Mouse (Mus musculus) E14TG2a.4 (cell line): Measurements from ENCODE around the gene Gm20388.
"Not testable (repeated sequence)": the region's sequence is repeated elsewhere in the genome, so short reads cannot be mapped to it uniquely, and the experiment has no call there.

ENCODE experiments used
- H3K27me3 ChIP-seq: 2 replicates; pipeline ENCODE4 v1.6.1; 2014; ENCODE audit warnings: low read length, control low read depth; ENCODE audit not compliant: insufficient read depth
- H3K36me3 ChIP-seq: 2 replicates; pipeline ENCODE4 v1.6.1; 2014; ENCODE audit warnings: low read length, control low read depth; ENCODE audit not compliant: insufficient read depth
- H3K4me1 ChIP-seq: replicated peaks from 2 replicates; pipeline ENCODE4 v1.6.1; 2014; ENCODE audit warnings: low read depth, low read length, control low read depth
- H3K4me3 ChIP-seq: replicated peaks from 2 replicates; pipeline ENCODE4 v1.5.1; 2014; ENCODE audit warnings: mild to moderate bottlenecking, low read length
- H3K9me3 ChIP-seq: 2 replicates; pipeline ENCODE4 v1.6.1; 2014; ENCODE audit warnings: low read length, control low read depth
- CTCF ChIP-seq: conservative IDR thresholded peaks from 2 replicates; pipeline ENCODE4 v1.5.1; 2014; ENCODE audit warnings: low read length
- NANOG ChIP-seq: IDR thresholded peaks from 2 replicates; pipeline ENCODE4 v1.6.1; 2014; ENCODE audit warnings: borderline replicate concordance, low read length, mixed read lengths
- POU5F1 ChIP-seq: IDR thresholded peaks from 2 replicates; pipeline ENCODE4 v1.6.1; 2014; ENCODE audit warnings: low read length, borderline replicate concordance

The Gm20388 gene

DNA sequence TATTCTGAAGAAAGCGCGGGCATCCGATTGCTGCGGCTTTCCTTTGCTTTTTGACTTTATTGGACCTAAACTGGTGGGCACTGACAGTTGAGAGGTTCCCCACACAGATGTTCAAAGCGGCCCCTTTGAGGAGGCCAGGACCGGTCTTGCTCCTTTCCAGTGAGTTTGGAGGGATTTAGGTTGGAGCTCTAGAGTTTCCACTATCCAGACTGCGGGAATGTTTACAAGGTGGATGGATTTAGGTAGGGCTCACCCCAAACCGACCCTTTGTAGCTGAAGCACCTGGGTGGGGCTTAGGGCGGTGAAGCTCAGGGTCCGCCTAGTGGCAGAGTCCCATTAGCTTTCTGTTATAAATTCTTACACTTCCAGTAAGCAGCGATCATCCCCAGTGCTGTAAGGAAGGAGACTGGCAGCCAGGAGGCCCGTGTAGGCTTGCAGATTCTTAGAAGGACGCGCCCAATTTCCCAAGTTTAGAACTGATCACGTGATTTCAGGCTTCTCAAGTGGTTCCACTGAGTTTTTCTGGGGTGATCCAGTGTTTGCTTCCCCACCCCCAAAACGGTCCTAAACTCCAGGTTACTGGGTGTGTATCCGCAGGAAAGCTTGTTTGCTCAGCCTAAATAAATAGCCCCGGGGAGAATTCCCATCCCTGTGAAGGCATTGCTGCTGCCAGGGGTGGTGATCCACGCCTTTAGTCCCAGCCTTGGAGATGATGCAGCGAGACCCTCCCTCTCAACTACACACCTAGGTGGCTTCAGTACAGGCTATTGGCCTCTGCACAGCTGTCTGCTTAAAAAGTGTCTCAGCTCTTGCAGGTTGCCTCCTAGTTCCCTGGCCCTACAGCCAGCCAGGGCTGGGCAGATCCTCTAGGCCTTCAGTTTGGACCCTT is 1680.8 kb downstream of the Gm20388 start:
- TF ChIP-seq POU5F1 (no peak), CTCF (peak; percentile 40), NANOG (no peak)
- no peaks in the 10 kb centered on the region for H3K9me3 ChIP-seq
- H3K4me3 ChIP-seq = peak overlapping the region; percentile 96

DNA sequence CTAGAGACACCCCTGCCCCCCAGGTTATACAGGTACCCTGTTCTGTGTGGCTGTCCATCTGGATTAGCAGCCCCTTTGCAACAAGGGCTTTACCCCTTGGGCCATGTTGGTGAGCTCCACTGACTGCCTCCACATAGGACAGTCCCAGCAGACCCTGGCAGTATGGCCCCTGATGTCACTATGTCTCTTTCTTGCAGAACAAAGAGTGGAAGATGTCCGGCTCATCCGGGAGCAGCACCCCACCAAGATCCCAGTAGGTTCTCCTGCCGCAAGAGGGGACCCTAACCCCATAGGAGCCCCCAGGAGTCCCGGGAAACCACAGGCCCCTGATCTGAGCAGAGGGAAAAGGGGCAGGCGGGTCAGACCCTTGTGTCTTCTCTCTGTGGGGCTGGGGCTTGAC is 1682.7 kb downstream of the Gm20388 start:
- H3K36me3 ChIP-seq = peaks cover 64% of the 10 kb centered on the region
- H3K4me1 ChIP-seq = peaks cover 67% of the 10 kb centered on the region
- no peaks in the 10 kb centered on the region for H3K27me3 ChIP-seq
- H3K4me3 ChIP-seq = no peak overlapping the region
- TF ChIP-seq NANOG (no peak), POU5F1 (no peak), CTCF (no peak)
- no peaks in the 10 kb centered on the region for H3K9me3 ChIP-seq

More for the DNA sequence above, 1680.8 kb downstream of the Gm20388 start:
- Histone ChIP-seq H3K27me3 (no peaks in the 10 kb centered on the region), H3K36me3 (peaks cover 47% of the 10 kb centered on the region), H3K4me1 (peaks cover 57% of the 10 kb centered on the region)

DNA sequence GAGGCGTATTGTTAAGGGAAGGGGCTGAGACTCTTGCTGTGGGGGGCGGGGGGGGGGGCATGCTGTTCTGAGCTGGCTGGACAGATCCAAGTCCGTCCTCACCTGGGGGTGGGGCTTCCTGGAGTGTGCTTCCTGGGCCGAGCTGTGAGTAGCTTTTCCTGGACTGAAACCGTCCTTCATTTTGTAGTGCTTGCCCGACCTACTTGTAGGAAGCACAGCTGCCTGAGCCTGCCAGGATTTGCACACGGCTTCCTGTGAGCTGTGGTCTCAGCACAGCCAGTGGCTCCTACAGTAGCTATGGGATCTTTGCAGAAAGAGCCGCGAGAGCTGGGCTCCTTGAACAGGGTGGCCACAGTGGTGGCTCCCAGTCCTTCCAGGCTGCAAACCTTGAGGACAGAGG is 1683.3 kb downstream of the Gm20388 start:
- Histone ChIP-seq H3K4me1 (peaks cover 61% of the 10 kb centered on the region), H3K27me3 (no peaks in the 10 kb centered on the region), H3K4me3 (no peak overlapping the region), H3K36me3 (peaks cover 64% of the 10 kb centered on the region), H3K9me3 (no peaks in the 10 kb centered on the region)
- TF ChIP-seq POU5F1 (no peak), CTCF (no peak), NANOG (no peak)

DNA sequence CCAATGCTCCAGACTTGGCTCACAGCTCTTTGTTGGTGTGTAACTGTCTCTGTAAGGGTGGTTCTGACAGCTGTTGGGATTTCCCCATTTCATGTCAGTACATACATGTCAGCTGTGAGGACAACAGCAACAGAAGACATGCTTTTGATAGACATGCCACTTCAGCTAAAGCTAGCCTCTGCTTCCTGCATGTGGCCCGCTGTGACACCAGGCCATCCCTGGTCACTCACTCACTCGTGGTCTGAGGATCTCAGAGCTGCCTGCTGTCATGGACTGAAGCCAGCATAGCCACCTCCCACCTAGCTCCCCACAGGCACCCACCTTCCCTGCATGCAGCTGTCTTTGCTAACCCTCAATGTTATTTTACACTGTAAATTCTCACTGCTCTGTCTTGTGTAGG is 1686.9 kb downstream of the Gm20388 start:
- not testable (repeated sequence) for H3K9me3 ChIP-seq, H3K4me3 ChIP-seq, H3K27me3 ChIP-seq
- Histone ChIP-seq H3K36me3 (peaks cover 86% of the 10 kb centered on the region), H3K4me1 (peaks cover 63% of the 10 kb centered on the region)

DNA sequence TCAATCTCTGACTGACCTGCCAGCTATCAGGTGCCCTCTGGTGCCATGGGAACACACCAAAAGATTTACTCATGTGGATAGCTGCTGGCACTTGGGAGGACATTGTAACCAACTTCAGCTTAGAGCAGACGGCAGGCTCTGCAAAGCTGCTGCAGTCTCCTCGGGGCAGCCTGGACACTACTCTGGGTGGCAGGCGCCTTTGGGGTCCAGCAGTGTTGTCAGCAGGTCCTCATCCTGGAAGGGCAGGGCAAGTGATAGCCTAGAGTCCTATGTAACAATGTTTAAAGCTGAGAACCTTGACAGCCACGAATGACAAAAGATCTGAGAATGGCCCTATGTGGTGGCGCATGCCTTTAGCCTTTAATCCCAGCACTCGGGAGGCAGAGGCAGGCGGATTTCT is 1687.5 kb downstream of the Gm20388 start:
- H3K9me3 ChIP-seq = no peaks in the 10 kb centered on the region
- H3K36me3 ChIP-seq = peaks cover 80% of the 10 kb centered on the region
- H3K27me3 ChIP-seq = no peaks in the 10 kb centered on the region
- H3K4me3 ChIP-seq = no peak overlapping the region
- no peak for TF ChIP-seq NANOG
- no peak for TF ChIP-seq CTCF
- no peak for TF ChIP-seq POU5F1
- peaks cover 58% of the 10 kb centered on the region for H3K4me1 ChIP-seq

DNA sequence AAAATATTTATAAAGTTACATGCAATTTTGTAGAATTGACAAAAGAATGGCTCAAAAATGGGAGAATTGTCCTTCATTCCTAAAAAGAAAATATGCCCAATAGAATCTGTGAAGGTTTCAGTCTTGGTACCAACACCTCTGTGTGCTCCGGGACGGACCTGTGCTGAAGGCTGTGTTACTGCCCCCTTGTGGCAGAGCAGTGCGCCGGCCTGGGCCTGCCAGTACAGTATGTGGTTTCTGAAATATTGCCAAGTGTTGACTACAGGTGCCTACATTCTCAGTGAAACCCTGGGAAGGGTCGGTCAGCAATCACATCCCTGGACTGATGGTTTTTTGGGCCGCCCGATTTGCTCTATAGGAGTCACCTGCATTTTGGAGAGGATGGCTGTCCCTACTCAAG is 1688.3 kb downstream of the Gm20388 start:
- peaks cover 55% of the 10 kb centered on the region for H3K4me1 ChIP-seq
- no peak for TF ChIP-seq NANOG
- TF ChIP-seq CTCF = peak; percentile 96
- no peak for TF ChIP-seq POU5F1
- no peak overlapping the region for H3K4me3 ChIP-seq
- H3K27me3 ChIP-seq = no peaks in the 10 kb centered on the region
- peaks cover 77% of the 10 kb centered on the region for H3K36me3 ChIP-seq
- no peaks in the 10 kb centered on the region for H3K9me3 ChIP-seq

DNA sequence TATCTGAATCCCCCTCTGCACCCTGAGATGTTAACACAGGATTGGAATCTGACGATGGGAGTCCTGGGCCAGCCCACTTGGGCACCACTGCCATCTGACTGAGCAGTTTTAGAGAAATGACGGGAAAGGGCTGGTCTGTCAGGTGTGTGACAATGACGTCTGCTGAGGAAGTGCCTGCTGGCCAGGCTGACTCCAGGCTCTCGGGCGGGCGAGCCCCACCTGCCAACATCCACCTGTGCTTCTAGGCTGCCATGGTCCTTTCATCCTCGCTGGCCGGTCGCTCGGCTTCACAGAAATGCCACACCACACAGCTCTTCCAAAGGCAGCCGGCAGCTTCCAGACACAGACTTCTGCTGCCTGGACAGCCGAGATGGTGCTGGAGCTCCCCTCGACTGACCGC is 1689.2 kb downstream of the Gm20388 start:
- Histone ChIP-seq H3K4me1 (peaks cover 58% of the 10 kb centered on the region), H3K9me3 (no peaks in the 10 kb centered on the region), H3K36me3 (peaks cover 75% of the 10 kb centered on the region), H3K27me3 (no peaks in the 10 kb centered on the region), H3K4me3 (no peak overlapping the region)
- TF ChIP-seq NANOG (no peak), POU5F1 (no peak), CTCF (no peak)

DNA sequence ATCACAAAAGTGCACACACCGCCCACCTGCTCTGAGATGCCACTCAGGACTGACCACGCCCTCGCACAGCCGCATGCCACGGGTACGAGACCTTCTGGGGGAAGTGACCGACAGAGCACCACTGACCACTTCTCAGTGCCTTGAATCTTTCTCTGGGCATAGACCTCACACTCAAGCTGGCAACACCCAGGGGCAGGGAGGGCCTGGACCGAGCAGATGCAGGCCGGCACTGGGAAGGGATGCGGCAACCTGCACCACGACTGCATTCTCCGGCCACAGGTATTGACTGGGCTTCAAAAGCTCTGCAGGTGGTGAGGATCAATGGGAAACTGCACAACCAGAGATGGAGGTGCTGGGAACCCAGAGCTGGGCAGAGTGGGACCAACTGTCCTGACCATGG is 1691.8 kb downstream of the Gm20388 start:
- Histone ChIP-seq H3K9me3 (no peaks in the 10 kb centered on the region), H3K4me1 (peaks cover 69% of the 10 kb centered on the region), H3K4me3 (no peak overlapping the region), H3K27me3 (no peaks in the 10 kb centered on the region), H3K36me3 (peaks cover 73% of the 10 kb centered on the region)
- no peak for TF ChIP-seq POU5F1
- no peak for TF ChIP-seq CTCF
- no peak for TF ChIP-seq NANOG

DNA sequence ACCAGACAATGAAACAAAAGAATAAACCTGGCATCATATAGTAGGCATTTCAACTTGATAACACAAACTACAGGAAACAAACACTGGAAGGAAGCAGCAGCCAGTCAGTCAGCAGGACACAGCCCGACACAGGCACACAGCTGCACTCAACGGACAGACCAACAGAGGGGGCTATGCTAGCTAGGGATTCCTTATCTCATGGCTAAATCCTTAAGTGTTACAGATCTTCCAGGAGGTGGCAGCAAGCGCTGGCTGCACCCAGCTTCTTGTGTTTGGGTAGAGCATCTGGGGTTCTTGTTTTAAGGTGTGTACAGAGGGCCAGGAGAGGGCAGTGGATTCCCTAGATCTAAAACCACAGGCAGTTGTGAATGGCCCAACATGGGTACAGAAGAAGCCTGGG is 1692.2 kb downstream of the Gm20388 start:
- no peaks in the 10 kb centered on the region for H3K27me3 ChIP-seq

More for the DNA sequence above, 1692.2 kb downstream of the Gm20388 start:
- no peak overlapping the region for H3K4me3 ChIP-seq
- H3K9me3 ChIP-seq = no peaks in the 10 kb centered on the region
- peaks cover 73% of the 10 kb centered on the region for H3K36me3 ChIP-seq
- TF ChIP-seq CTCF = peak; percentile 81
- no peak for TF ChIP-seq POU5F1
- peaks cover 69% of the 10 kb centered on the region for H3K4me1 ChIP-seq
